In the genomic region with DNA sequence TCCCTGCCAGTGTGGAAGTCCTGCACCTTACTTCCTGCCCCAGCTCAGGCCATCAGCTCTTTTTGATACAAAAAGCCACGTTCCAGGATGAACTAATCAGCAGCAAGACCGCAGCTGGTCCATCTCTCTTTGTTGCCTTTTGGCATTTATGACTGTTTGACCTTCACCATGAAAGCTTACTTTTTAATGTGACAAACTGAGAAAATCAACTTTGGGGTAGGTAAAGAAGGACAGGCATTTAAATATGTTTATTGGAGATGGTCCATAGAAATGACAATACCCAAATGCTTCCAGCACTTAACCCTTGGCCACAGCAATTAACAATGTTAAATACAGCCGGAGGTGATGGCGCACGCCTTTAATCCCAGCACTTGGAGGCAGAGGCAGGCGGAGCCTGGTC, we compare ENCODE assay signal across 13 mouse cellular contexts.
"Had no signal": no experiment of that assay in that cellular context is flagged by ENCODE, and none has a peak within 500 bp of the region (broad histone marks: within the 10 kb centered on the region; RNA-seq: fewer than 3 reads in every experiment).

No protein-coding gene starts in this region.

- DNase-seq: gastrocnemius, postnatal 14 days; gastrocnemius, postnatal 36 days; heart, adult 18-20 months; heart, postnatal 10 days; heart, postnatal 36 days; kidney, adult 11 months; kidney, adult 2 months; kidney, adult 9 months; kidney, postnatal 14 days; kidney, postnatal 36 days; layer of hippocampus, adult 9-11 months; layer of hippocampus, postnatal 36 days; left cerebral cortex, postnatal 4 days had no signal
